Mouse (Mus musculus) cerebellum, postnatal 4 days (tissue): ENCODE results near the gene Morf4l2.
"Not testable (repeated sequence)": the region's sequence is repeated elsewhere in the genome, so short reads cannot be mapped to it uniquely, and the experiment has no call there.

Experiments used
- DNase-seq, 2 experiments: peaks; one replicate each; pipeline ENCODE4 v3.0.0; 2022; ENCODE audit warnings: low spot score in 2 of 2, mixed read lengths in 1 of 2

The Morf4l2 gene

DNA sequence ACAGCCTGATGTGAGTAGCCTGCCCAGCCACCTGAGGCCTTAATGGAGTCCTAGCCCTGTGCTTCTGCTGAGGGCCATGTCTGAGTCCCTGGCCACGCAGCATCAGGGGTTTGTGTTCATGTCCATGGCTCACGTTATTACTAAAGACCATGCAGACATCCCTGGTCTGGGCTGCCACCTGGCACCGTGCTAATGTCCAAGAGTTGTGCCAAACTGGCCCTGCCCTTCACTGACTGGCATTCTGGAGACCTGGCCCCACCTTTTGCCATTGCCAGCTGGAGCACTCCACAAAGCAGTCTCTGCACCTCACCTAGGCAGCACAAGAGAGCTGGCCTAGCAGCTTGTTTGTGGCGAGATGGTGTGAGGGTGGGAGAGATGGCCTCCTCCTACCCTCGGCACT, 50.3 kb downstream of the Morf4l2 start:
- peak in 1 of 2 experiments; percentile 1 for DNase-seq

GRCm38 (mm10) chrX:136692294-136692675, 51.2 kb downstream of the Morf4l2 start:
- no peak for DNase-seq

DNA sequence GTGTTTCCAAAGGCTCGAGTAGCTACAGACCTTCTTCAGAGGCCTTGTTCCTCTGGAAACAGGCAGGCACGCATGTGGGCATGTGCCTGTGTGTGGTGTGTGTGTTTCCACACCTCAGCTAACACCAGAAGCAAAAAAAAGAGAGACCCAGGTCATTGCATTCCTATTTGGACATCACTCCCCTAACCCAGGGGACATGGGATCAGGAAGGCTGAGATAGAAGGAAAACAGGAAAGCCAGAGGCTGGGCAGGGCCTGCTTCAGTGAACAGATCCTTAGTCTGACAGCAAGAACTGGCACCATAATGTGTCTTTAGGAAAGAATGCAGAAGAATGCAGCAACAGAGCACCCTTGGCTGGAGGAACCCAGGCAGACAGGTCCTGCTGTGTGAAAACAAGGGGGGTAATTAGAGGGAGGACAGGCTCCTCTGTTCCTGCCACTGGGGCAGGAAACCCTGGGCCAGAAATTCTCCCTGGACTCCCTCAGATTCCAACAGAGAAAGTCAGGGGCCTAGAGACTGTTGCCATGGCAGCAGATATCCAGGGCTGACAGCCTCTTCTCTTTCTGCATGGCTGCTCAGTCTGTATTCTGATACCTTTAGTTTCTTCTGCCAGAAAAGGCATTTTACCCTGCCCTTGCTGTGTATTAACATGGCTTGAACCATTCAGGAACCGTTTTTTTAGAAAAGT, 51.7 kb downstream of the Morf4l2 start:
- DNase-seq = not testable (repeated sequence)
